Mouse (Mus musculus): ENCODE results near the gene Clca3a2. TPM values are rescaled to one million over a fixed set of nuclear protein-coding genes. Genes with fewer than 3 reads are reported as not detected.
"Not testable (repeated sequence)": the region's sequence is repeated elsewhere in the genome, so short reads cannot be mapped to it uniquely, and the experiment has no call there.

Clca3a2 gene
- under 1 TPM; 0.10 to 0.22 TPM for total RNA-seq (2021)

- intact Hi-C loops (cut with DNase I) = loop anchor here (10.0 kb wide), 1 partner anchor 64 kb away; no protein-coding TSS in a partner anchor
- DNase-seq (ENCODE audit: low spot score) = not testable (repeated sequence)
These were observed at the start of gene Clca3a2 for GRCm38 (mm10) chr3:144819219-144819618. Gene Clca3a2, minus strand, starts transcription at chr3:144819494.

DNA sequence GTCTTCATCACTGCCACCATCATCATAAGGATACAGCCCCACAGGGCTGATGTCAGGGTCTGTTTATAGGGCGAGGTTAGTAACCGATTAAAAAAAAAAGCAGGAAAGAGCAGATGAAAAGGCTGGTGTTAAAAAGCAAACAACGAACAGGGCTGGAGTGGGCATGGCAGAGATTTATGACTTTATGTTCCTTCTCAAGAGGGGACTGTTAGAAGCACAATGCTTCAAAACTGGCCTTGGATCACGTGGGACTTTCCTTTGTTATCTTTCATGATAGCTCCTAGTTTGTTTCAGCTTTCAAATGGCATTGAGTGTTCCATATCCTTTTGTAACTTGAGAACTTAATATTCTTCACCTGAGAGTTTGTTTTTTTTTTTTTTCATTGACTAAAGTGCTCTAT is 30.3 kb upstream of the Clca3a2 start:
- intact Hi-C loops (cut with DNase I) = no loop called here
- no peak for DNase-seq (ENCODE audit: low spot score)

DNA sequence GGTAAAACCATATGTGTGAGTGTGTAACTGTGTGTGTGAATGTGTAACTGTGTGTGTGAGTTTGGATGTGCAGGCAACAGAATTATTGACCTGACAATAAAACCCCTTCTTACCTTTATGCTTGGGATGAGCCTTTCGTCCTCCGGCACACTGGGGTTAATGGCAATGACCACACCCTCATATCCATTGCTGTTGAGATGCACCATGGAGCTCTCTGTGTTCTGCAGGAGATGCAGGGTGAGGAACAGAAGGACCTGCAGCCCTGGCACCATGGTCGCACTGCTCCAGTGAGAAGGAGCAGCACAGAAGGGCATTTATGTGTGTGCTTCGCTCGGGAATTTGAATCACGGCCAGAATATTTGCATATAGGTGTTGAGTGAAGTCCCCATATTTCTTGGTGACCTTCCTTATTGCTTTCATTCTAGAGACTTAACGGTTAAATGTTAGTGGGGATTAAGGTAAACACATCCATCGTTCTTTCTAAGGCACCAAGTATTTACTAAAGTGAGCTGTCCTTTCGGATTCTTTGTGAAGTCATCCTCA is 29.8 kb upstream of the Clca3a2 start, which contains the start of gene Clca3b:
Clca3b (minus strand) TSS at position 344 of the 543 bp plus-strand sequence.
- intact Hi-C loops (cut with DNase I); DNase-seq (ENCODE audit: low spot score): not testable (repeated sequence)

GRCm38 (mm10) chr3:144827257-144827656 is 8.0 kb upstream of the Clca3a2 start:
- DNase-seq (ENCODE audit: low spot score) = no peak
- intact Hi-C loops (cut with DNase I) = loop anchor here (10.0 kb wide), 2 partner anchors 198 to 308 kb away; no protein-coding TSS in a partner anchor

- peak; percentile 29 for DNase-seq (ENCODE audit: low spot score)
- intact Hi-C loops (cut with DNase I) = loop anchor here (10.0 kb wide), 2 partner anchors 200 to 310 kb away; no protein-coding TSS in a partner anchor
These were observed 5.9 kb upstream of the Clca3a2 start for GRCm38 (mm10) chr3:144825151-144825550.

GRCm38 (mm10) chr3:144823331-144823730 is 4.0 kb upstream of the Clca3a2 start:
- intact Hi-C loops (cut with DNase I) = loop anchor here (10.0 kb wide), 2 partner anchors 201 to 311 kb away; no protein-coding TSS in a partner anchor
- DNase-seq (ENCODE audit: low spot score) = no peak

- no peak for DNase-seq (ENCODE audit: low spot score)
- intact Hi-C loops (cut with DNase I) = loop anchor here (10.0 kb wide), 2 partner anchors 204 to 314 kb away; no protein-coding TSS in a partner anchor
These were observed 1.3 kb upstream of the Clca3a2 start for GRCm38 (mm10) chr3:144820632-144821031.

DNA sequence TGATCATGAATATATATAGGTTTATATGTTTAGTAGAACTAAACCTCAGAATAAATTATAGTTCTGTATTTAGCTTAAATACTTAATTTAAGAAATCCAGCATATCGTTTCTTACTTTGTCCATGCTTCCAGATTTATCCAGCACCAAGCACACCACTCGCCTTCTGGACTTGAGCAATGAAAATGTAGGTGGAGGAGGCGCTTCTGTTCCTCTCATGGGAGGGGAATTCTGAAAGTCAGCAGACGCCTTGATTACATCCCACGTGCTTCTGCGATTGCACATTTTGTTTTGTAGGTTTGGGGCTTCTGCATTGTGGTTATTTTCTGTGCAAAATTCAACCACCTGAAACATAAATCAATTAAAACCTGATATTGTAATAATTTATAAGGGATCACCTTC is 6.0 kb downstream of the Clca3a2 start:
- intact Hi-C loops (cut with DNase I) = loop anchor here (10.0 kb wide), 1 partner anchor 59 kb away; no protein-coding TSS in a partner anchor
- DNase-seq (ENCODE audit: low spot score) = not testable (repeated sequence)

- intact Hi-C loops (cut with DNase I) = loop anchor here (10.0 kb wide), 1 partner anchor 57 kb away; no protein-coding TSS in a partner anchor
- no peak for DNase-seq (ENCODE audit: low spot score)
These were observed 7.5 kb downstream of the Clca3a2 start for GRCm38 (mm10) chr3:144811821-144812220.

GRCm38 (mm10) chr3:144808153-144808925 is 11.0 kb downstream of the Clca3a2 start:
- intact Hi-C loops (cut with DNase I); DNase-seq (ENCODE audit: low spot score): not testable (repeated sequence)

GRCm38 (mm10) chr3:144806626-144807025 is 12.7 kb downstream of the Clca3a2 start:
- intact Hi-C loops (cut with DNase I); DNase-seq (ENCODE audit: low spot score): not testable (repeated sequence)

- intact Hi-C loops (cut with DNase I) = no loop called here
These were observed 17.4 kb downstream of the Clca3a2 start for GRCm38 (mm10) chr3:144801861-144802260.

DNA sequence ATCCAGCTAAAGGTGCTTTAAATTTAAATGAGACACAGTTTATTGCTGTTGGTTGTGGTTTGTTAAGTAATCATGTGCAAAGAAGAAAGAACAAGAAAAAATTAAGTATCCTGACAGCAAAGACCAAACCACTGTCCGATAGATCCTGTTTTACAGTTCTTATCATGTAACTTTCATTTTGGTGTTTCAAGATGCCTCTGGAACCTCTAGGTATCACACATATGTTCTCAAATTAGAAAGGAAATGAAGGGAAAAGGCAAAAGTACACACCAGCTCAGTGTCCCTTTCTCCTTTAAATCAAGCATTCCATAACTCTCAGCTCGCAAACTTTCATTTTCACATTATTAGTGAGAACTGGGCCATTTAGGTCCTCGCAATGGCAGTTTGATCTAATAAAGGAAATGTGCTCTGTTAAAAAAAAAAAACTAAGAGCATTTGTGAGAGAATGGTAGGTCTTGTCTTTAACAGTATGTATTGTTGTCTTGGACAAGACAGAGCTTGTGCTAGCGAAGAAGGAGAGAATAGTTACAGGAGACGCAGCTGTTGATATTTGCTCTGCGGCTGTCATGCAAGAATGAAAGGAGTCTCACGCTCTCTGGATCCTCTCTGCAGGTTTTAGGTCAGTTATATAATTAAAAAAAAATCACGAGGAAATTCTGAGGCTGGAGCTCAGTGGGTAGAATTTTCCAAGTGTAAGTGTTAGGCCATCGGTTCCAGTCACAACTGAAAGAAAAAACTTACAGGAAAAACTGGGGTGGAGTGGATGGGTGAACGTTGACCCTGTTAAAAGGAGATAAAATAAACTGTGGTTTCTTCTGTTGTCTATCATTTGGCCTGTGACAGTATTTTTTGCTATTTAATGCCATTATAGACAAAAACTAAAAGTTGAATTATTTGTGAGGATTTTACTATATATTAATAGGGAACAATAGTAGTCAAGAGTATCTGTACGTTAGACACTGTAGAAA is 33.8 kb downstream of the Clca3a2 start:
- intact Hi-C loops (cut with DNase I) = no loop called here

More at GRCm38 (mm10) chr3:144801861-144802260, 17.4 kb downstream of the Clca3a2 start:
- no peak for DNase-seq (ENCODE audit: low spot score)

DNA sequence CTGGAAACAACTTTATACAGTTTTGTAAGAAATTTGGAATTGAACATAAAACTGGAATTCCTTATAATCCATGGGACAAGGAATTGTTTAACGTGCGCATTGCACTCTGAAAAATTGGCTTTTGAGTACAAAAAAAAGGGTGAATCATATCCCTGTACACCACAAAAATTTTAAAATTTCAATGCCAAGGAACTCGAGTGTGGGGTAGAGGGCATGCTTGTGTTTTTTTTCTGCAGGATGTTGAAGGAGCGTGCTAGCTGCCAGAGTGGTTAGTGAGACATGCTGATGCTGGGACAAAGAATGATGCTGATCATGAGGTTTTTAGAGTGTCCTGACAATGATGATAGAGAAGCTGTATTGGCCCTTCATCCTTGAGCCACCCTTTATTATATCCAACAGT is 54.1 kb downstream of the Clca3a2 start:
- intact Hi-C loops (cut with DNase I) = no loop called here
- DNase-seq (ENCODE audit: low spot score) = no peak

More for the DNA sequence above, 33.8 kb downstream of the Clca3a2 start:
- no peak for DNase-seq (ENCODE audit: low spot score)

DNA sequence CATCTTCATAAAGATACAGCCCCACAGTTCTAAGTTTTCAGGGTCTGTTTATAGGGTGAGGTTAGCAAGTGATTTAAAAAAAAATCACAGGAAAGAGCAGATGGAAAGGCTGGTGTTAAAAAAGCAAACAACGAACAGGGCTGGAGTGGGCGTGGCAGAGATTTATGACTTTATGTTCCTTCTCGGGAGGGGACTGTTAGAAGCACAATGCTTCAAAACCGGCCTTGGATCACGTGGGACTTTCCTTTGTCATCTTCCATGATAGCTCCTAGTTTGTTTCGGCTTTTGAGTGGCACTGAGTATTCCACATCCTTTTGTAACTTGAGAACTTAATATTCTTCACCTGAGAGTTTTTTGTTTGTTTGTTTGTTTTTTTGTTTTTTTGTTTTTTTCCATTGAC is 57.8 kb downstream of the Clca3a2 start:
- DNase-seq (ENCODE audit: low spot score) = no peak
- intact Hi-C loops (cut with DNase I) = no loop called here

DNA sequence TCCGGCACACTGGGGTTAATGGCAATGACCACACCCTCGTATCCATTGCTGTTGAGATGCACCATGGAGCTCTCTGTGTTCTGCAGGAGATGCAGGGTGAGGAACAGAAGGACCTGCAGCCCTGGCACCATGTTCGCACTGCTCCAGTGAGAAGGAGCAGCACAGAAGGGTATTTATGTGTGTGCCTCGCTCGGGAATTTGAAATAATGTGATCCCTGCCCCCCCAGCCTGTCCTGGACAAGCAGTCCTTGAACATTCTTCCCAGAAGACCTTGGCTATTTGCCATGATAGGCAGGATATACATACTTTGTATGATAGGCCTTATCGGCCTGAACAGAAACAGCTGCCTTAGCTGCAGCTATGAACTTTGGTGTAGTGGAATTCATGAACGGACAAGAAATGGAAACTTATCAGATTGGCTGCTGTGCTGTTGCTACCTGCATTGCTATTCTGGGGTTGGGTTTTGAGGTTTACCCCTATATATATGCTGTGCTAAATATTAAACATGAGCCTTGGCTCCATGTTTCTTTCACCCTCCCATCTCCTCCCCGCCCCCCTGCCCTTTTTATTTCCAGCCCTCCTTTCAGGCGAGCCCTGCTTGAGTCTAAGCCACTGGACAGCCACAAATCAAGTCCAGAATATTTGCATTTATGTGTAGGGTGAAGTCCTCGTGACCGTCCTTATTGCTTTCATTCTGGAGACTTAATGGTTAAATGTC is 58.5 kb downstream of the Clca3a2 start, which contains the start of gene Clca3a1:
Clca3a1 (minus strand) TSS at position 386 of the 718 bp plus-strand sequence.
- no peak for DNase-seq (ENCODE audit: low spot score)
- intact Hi-C loops (cut with DNase I) = no loop called here

DNA sequence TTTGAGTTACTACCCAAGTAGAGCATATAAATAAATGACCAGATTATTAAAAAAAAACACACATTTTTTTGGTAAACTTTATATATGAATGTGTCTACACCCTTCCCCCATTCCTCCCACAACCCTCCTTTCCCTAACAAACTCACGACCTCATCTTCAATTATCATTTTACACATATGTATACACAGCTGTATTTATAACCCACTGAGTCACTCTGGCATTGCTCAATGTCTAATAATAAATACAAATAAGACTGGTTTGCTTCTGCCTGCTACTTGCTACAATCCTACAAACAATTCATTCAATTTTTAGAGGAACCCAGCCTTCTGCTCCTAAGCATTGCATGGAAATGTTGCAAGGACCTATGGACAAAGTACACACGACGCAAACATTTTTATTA is 59.6 kb downstream of the Clca3a2 start:
- no peak for DNase-seq (ENCODE audit: low spot score)
- intact Hi-C loops (cut with DNase I) = loop anchor here (10.0 kb wide), 1 partner anchor 55 kb away; the partner anchor contains the start of gene Clca3a2

GRCm38 (mm10) chr3:144756103-144756502 is 63.2 kb downstream of the Clca3a2 start:
- intact Hi-C loops (cut with DNase I) = loop anchor here (10.0 kb wide), 1 partner anchor 59 kb away; the partner anchor contains the start of gene Clca3a2
- not testable (repeated sequence) for DNase-seq (ENCODE audit: low spot score)

GRCm38 (mm10) chr3:144753120-144753519 is 66.2 kb downstream of the Clca3a2 start:
- no peak for DNase-seq (ENCODE audit: low spot score)
- intact Hi-C loops (cut with DNase I) = loop anchor here (10.0 kb wide), 1 partner anchor 62 kb away; the partner anchor contains the start of gene Clca3a2

Data from heart, postnatal 25 days (tissue).